Mouse (Mus musculus) cerebellum, postnatal 36 days (tissue): ENCODE data around the gene Mllt10.

Experiments used
- DNase-seq, 2 experiments: peaks; one replicate each; pipeline ENCODE4 v3.0.0; 2021 to 2022; ENCODE audit warnings: mixed read lengths in 2 of 2

Gene Mllt10

DNA sequence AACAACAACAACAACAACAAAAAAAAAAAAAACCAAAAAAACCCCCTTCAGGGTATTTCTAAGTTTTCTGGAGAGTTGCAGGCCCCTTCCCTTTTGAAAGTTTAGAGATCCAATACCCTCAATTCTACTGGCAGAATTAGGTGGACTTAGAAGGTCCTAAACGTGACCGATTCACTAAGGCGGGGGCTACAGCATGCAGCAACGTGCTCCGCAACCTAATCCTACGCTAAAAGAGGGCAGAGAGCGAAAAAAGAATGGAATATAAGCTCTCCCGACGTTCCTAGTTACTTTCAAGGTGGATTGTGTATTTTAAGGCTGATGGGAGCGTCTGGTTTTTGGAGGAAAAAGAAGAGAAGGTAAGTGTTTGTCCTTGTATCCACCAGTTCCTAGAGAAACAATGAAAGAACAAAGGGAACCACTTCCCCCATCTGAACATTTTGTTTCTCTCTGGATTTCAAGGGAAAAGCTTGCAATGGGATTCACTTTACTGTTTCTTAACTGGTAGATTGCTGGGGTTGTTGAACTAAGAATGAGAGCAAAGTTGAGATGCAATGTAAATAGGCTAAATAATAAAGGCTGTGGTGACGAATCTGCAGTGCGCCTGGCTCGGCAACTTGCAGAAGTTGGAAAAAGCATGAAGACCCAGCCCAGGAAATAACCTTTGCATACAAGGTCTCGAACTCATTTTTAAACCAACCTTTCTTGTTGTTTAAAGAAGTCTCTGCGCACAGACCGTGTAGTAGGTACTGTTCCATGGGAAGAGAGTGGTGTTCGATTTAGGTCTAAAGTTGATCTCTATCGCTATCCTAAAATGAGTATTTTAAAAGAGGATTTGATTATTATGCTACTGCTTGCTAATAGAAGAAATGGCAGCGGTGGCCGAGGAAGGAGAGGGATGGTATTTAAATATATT, at the start of gene Mllt10:
Gene Mllt10, plus strand, starts transcription at position 222 of the 913 bp plus-strand sequence.
- DNase-seq, result no peak

- DNase-seq, result no peak
Observed at GRCm38 (mm10) chr2:18011226-18011625, 43.8 kb upstream of the Mllt10 start.

DNA sequence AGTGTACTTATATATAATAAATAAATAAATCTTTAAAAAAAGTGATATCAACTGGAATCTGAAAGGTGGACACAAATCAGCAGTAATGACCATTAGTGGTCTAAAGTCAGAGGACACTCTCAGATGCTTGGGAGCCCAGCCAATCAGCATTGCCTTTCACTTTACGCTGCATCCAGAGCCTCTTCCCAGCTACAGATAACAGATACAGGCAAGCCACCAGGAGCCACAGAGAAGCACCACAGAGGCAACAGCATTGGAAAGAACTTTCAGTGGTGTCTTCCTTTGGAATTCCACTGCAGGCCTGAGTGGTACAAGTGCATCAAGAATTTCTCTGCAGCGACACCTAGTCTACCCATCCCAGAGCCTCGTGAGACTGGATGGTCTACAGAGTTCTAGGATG, 42.2 kb upstream of the Mllt10 start:
- no peak for DNase-seq

DNA sequence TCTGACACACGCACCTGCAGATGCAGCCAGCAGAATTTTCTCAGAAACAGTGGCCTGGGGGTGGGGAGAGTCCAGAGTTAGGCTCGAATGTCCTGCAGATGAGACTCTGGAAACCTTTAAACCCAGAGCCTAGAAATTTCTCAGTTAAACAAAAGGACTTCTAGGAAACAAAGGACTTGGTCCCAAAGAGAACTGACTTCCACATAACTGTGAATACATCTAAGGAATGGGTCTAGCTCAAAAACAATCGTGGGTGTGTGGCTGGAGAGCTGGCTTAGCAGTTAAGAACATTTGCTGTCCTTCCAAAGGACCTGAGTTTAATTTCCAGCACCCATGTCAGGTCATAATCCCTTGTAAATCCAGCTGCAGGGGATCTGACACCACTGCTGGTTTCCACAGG, 39.5 kb upstream of the Mllt10 start:
- DNase-seq, result no peak

GRCm38 (mm10) chr2:18016639-18017038, 38.4 kb upstream of the Mllt10 start:
- DNase-seq, result no peak

DNA sequence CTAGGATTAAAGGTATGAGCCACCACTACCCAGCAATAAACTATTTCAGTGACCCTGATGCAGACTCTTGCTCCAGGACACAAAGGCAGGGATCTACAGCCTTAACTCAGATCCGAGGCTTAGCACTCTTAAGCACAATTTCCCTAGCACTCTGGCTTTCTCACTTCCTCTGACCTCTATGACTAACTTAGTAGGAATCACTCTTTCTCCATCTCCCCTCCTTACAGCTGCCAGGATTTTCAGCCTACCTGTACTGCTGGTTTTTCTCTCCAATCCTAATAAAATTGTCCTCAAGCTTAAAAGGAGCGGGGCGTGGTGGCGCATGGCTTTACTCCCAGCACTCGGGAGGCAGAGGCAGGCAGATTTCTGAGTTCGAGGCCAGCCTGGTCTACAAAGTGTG, 37.7 kb upstream of the Mllt10 start:
- no peak for DNase-seq

- no peak for DNase-seq
Observed at GRCm38 (mm10) chr2:18019122-18019521, 35.9 kb upstream of the Mllt10 start.

DNA sequence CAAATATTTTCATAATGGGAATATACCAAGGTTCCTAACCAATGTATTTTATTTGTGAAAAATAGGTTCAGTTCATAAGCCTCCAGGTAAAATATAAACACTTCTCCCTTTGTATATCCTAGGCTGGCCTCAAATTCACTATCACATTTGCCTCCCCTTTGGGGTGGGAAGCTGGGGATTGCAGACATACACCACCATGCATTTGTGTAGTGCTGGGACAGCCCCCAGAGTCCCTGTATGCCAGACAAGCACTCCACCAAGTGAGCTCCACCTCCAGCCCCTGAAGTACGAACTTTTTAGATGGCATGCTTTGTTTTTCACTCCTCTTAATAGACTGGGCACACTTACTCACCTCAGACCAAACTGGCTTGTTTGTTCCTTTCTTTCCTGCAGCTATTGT, 32.2 kb upstream of the Mllt10 start:
- no peak for DNase-seq

DNA sequence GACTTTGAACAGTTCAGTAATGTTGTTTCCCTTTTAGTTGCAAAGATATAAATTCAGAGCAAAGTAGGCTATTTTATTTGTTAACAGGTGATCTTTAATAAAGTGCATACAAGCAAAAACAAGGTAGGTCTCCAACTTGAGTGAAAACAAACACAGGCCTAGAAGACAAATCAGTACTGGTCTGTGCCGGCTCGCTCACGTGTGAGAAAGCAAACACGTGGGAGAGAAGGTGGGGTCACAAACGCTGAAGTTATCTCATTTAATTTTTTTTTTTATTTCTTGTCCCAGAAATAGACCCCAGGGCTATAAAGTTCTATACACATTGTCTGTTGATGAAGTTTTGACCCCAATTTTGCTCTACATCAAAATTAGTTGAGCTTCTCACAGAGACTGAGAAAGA, 29.9 kb upstream of the Mllt10 start:
- no peak for DNase-seq

DNA sequence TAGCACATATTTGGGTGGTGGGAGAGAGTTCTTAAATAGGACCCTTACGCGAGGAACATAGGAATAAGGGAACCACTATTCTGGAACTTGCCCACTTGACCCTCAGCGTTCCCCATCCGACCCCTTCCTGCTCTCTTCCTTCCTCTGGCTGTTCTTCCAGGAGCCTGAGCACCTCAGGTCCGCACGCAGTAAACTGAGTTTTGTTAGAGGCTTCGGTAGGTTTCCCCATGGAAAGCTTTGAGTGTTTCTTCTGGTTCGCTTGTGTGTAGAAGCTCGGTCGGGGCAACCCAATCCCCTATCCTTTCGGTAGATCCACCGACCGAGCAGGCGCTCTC, 29.3 kb upstream of the Mllt10 start:
- DNase-seq, result no peak

DNA sequence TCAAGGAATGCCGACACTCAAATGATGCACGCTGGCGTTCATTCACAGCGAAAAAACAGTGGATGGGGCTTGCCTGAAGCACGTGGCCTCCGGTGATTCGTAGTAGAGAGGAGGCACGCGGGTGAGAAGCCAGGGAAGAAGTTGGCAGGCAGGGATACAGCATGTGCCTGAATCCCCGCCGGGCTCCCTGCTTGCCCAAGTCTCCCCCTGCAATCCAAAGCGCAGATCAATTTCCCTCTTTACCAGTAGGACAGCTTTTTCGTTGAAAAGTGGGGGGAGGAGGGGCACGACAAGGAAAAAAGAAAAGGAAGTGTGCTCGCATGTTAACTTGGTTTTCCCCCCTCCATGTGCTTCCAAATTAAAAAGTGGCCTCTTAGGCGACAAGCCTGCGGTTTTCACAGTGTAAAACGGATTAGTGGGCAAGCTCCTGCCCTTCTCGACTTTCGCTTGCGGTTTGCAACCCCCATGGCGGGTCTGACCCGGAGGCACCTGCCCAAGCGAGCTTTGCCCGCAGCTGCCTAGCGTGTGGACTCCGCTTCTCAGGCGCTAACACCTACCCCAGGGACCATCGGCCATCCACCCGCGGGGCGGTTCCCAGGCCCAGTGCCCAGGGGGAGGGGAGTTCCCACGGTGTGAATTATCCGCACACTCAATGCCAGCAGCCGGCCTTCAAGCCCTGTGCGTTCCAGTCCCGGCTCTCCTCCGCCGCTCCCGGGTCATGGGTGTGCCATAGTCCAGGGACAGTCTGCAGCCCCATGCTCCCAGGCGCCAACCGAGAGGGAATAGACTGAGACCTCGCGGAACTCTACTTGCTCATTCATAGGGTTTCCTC, 28.7 kb upstream of the Mllt10 start:
- DNase-seq, result peak; percentile 39 to 40

DNA sequence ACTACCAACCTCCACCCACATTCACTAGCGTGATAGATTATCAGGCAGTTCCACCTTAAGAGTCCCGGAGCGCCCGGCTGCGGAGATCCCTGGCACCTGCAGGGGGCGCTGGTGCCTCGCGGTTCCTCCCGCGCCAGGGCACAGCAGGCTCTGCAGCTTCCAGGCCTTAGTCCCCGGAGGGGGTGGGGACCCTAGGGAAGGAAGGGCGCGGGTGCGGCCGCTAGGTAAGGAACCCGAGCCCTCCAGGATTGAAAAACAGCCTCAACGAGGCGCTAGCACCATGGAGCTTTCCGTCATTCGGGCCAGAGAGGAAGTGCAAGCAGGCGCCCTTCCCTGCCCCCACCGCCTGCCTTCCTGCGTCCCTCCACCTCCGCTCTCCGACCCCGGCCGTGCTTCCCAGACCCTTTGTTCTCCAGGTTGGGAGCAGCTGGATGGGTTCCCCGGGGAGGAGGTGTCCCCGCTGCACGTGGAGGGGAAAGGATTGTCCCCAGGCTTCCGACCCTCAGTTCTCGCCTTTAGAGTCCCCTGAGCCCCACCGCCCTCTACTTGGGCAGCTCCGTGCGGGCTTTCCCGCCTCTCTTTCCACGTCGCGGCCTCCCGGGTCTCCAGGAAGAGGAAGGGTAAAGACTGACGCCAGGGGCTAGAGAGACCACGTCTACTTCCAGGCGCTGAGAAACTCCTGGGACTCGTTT, 27.4 kb upstream of the Mllt10 start:
- peak; percentile 94 to 95 for DNase-seq

GRCm38 (mm10) chr2:18028140-18029021, 26.7 kb upstream of the Mllt10 start:
- DNase-seq, result peak; percentile 89 to 91

- DNase-seq, result no peak
Observed at GRCm38 (mm10) chr2:18029656-18030055, 25.4 kb upstream of the Mllt10 start.

DNA sequence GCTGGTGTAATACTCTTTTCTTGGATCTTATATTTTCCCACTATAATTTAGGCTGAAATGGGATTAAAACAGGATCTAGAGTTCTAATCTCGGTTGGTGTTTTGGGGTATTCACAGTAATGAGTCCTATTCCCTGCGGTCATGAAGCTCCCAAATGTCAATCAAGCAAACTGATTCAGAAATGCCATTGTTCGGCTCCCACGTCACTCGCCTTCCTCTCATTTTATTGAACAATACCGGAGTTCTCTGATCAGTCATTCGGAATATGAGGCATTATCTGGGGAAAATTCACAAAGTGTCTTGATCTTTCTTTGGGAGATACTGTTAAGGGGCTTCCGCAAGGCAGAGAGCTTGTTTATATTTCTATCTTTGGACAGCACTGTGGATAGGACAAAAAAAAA, 24.5 kb upstream of the Mllt10 start:
- DNase-seq, result no peak

GRCm38 (mm10) chr2:18031271-18031821, 23.7 kb upstream of the Mllt10 start:
- peak in 1 of 2 experiments; percentile 41 for DNase-seq

- peak; percentile 45 to 47 for DNase-seq
Observed at GRCm38 (mm10) chr2:18031831-18032537, 23.1 kb upstream of the Mllt10 start.

GRCm38 (mm10) chr2:18032538-18032895, 22.5 kb upstream of the Mllt10 start:
- DNase-seq, result no peak

DNA sequence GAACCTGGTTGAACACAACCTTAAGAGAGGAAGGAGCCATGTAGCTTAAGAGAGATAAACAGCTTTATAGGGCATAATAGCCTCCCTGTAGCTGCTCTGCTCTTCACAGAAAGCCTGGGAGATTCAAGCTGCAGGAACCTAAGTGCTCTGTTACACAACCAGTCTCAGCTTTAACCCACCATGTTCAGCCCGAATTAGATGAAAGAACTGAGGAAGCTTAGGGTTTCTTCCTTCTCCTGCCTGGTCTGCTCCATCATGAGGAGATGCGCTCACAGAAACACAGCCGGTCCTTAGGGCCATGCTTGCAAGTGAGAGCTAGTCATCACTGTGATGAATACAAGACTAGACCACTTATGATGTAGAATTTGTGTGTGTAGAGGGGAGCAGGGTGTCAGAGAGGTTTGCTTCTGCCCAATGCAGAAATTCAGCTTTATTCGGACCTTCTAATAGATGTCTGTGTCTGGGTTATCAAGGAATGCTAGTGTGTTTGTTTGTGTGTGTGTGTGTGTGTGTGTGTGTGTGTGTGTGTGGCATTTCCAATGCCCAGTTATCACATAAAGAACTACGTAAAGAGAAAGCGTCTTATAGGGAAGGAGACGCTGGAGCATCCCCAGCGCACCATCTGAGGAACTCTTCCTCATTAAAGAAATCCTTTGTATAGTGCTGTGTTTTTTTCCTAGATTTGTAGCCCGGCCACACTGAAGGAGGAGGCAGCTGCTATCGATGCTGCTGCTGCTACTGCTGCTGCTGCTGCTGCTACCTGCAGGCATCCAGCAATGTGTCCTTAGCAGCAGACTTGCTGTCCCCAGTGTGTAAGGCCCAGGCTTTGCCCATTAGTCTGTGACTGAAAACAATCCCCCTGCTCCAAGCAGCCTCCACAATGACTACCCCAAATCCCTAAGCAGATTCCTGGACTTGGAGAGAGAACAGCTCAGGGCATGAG, 21.6 kb upstream of the Mllt10 start:
- DNase-seq, result no peak
